Mouse (Mus musculus): ENCODE results near the gene Prmt8. TPM values are rescaled to one million over a fixed set of nuclear protein-coding genes. Genes with fewer than 3 reads are reported as not detected.

Gene Prmt8
- total RNA-seq (2017): not detected in 3 replicates

DNA sequence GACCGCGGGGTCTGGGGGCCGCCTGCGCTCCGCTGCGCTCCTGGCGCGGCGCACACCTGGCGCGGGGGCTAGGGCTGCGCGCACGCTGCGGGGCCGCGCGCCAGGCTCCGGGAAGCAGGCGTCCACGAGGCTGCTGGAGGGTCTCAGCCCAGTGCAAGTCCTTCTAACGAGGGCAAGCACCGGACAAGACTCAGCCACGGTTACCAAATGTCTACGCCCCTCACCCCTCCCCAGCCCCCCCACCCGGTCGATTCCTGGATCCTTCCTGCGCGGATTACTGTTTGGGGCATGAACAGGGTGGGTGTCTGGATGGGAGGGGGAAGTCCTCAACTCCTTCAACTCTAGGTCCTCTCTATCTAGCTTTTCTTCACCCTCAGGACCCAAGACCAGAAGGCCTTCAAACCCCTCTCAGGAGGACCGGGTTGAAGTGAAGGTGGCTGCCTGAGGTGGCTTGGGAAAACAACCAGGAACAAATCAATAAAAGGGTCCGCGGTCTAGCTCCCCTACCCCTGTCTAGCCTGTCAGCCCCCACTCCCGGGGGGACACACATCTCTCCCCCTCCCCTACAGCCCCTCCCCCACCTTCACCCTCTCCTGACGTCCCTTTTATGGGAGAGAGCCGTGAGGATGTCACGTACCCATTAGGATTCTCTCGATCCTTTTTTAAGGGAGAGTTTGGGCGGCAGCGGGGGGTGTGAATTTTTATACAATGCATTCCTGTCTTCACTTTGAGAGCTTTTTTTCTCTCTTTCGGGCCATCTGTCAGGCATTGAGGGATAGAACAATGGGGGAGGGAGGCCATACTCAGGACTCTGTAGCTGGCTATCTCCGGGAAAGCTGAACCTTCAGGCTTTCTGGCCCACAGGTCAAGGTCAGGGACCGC, at the start of gene Prmt8:
Gene Prmt8 (minus strand): TSS at position 198 of the 882 bp plus-strand sequence.
- ATAC-seq (replicated peaks; ENCODE audit: insufficient number of reproducible peaks, low FRiP score, low TSS enrichment, poor library complexity, severe bottlenecking): no peak

DNA sequence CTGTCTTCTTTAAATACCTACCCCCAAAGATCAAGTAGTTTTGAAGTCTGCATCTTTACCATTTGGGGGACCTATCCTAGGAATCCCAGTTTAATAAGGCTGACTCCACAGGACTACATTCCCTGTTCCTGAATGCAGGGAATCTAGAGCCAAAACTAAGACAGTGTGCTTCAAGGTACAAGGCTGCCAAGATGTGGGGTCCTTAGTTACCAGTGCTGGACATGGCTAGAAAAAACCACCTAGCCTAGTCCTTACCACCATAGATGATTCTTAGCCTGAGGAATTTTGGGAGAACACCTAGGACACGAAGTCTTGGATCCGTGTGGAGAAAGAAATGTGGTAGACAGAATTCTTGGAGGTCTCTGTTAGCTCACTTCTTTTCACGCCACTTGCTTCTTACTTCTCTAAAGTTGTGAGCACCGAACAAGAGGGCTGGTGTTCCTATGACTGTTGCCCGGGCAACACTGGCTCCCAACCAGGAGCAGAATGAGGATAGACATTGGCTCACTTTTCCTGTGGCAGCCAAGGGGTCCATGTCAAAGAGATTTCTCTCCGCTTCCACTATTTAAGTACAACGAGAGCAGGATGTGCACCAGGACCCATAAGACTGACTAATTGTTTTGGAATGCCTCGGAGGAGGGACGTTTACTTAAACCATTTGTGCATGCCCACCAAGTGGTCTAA, 33.9 kb upstream of the Prmt8 start:
- no peak for ATAC-seq (replicated peaks; ENCODE audit: insufficient number of reproducible peaks, low FRiP score, low TSS enrichment, poor library complexity, severe bottlenecking)

GRCm38 (mm10) chr6:127802211-127802610, 32.9 kb upstream of the Prmt8 start:
- ATAC-seq (replicated peaks; ENCODE audit: insufficient number of reproducible peaks, low FRiP score, low TSS enrichment, poor library complexity, severe bottlenecking): no peak

- ATAC-seq (replicated peaks; ENCODE audit: insufficient number of reproducible peaks, low FRiP score, low TSS enrichment, poor library complexity, severe bottlenecking): 0 out of 2 replicates have a peak, but pooled peaks have one; percentile 32
Observed at GRCm38 (mm10) chr6:127790023-127790422, 20.8 kb upstream of the Prmt8 start.

GRCm38 (mm10) chr6:127770806-127771205, 1.5 kb upstream of the Prmt8 start:
- no peak for ATAC-seq (replicated peaks; ENCODE audit: insufficient number of reproducible peaks, low FRiP score, low TSS enrichment, poor library complexity, severe bottlenecking)

GRCm38 (mm10) chr6:127768621-127769274, 524 bp downstream of the Prmt8 start:
- no peak for ATAC-seq (replicated peaks; ENCODE audit: insufficient number of reproducible peaks, low FRiP score, low TSS enrichment, poor library complexity, severe bottlenecking)

- ATAC-seq (replicated peaks; ENCODE audit: insufficient number of reproducible peaks, low FRiP score, low TSS enrichment, poor library complexity, severe bottlenecking): no peak
Observed at GRCm38 (mm10) chr6:127767706-127768493, 1.4 kb downstream of the Prmt8 start.

DNA sequence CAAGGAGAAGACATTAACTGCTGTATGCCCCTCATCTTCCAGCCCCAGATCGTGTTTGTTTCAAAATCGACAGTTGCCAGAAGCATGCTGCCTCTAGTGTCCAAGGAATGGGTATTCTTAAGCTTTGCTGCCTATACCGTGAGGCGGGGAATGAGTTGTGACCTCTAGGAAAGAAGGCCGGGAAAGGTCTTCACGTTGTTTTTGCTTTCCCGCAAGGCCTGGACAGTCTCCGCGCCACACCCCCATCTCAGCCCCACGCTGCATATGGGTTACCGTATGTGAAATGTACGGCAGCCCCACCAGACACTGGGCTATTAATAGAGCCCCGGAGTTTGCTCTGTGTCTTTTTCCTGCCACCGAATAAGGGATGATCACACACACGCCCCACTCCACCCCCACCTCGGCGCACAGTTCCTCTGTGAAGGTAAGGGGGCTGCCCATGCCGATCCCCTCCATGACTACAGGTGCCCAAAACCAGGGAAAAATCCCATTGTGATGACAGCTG, 2.0 kb downstream of the Prmt8 start:
- no peak for ATAC-seq (replicated peaks; ENCODE audit: insufficient number of reproducible peaks, low FRiP score, low TSS enrichment, poor library complexity, severe bottlenecking)

GRCm38 (mm10) chr6:127766641-127767200, 2.6 kb downstream of the Prmt8 start:
- no peak for ATAC-seq (replicated peaks; ENCODE audit: insufficient number of reproducible peaks, low FRiP score, low TSS enrichment, poor library complexity, severe bottlenecking)

GRCm38 (mm10) chr6:127766041-127766604, 3.1 kb downstream of the Prmt8 start:
- no peak for ATAC-seq (replicated peaks; ENCODE audit: insufficient number of reproducible peaks, low FRiP score, low TSS enrichment, poor library complexity, severe bottlenecking)

- ATAC-seq (replicated peaks; ENCODE audit: insufficient number of reproducible peaks, low FRiP score, low TSS enrichment, poor library complexity, severe bottlenecking): no peak
Observed at GRCm38 (mm10) chr6:127765573-127765972, 3.7 kb downstream of the Prmt8 start.

DNA sequence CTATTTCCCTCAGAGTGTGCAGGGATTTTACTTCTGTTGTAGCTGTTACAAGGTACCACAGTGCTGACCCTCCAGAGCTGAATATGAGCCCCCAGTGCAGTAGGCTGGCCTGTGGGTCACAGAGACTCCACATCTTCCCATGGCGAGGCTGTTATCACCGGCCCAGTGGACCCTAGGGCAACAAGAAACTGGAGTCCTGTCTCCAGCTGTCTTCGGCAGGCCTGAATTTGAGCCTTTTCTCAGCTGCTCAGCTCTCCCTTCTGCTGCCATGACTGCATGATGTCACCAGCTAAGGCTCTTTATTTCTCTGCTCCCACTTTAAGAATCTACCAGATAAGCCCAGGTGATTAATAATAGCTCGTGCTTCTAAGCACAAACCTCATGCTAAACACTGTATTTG, 11.0 kb downstream of the Prmt8 start:
- ATAC-seq (replicated peaks; ENCODE audit: insufficient number of reproducible peaks, low FRiP score, low TSS enrichment, poor library complexity, severe bottlenecking): no peak

- no peak for ATAC-seq (replicated peaks; ENCODE audit: insufficient number of reproducible peaks, low FRiP score, low TSS enrichment, poor library complexity, severe bottlenecking)
Observed at GRCm38 (mm10) chr6:127757667-127758167, 11.6 kb downstream of the Prmt8 start.

- ATAC-seq (replicated peaks; ENCODE audit: insufficient number of reproducible peaks, low FRiP score, low TSS enrichment, poor library complexity, severe bottlenecking): no peak
Observed at GRCm38 (mm10) chr6:127756856-127757255, 12.4 kb downstream of the Prmt8 start.

DNA sequence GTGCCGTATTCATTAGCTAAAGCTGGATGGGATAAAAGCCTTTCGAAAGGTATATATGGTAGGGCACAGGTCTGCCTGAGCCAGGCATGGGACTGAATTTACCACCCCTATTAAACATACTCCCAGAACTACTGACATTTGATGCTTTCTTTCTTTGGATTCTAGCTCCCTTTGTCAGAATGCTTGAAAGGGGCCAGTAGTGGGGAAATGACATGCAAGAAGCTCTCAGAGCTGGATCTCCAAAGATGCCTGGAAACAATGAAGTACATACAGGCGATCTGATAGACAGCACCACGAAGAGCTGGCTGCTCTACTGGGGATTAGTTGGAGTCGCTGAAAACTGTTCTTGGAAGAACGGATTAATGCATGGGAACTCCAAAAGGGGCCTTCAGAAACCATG, 16.0 kb downstream of the Prmt8 start:
- no peak for ATAC-seq (replicated peaks; ENCODE audit: insufficient number of reproducible peaks, low FRiP score, low TSS enrichment, poor library complexity, severe bottlenecking)

GRCm38 (mm10) chr6:127752681-127753080, 16.6 kb downstream of the Prmt8 start:
- ATAC-seq (replicated peaks; ENCODE audit: insufficient number of reproducible peaks, low FRiP score, low TSS enrichment, poor library complexity, severe bottlenecking): no peak

- no peak for ATAC-seq (replicated peaks; ENCODE audit: insufficient number of reproducible peaks, low FRiP score, low TSS enrichment, poor library complexity, severe bottlenecking)
Observed at GRCm38 (mm10) chr6:127751499-127751898, 17.8 kb downstream of the Prmt8 start.

GRCm38 (mm10) chr6:127748793-127749192, 20.5 kb downstream of the Prmt8 start:
- ATAC-seq (replicated peaks; ENCODE audit: insufficient number of reproducible peaks, low FRiP score, low TSS enrichment, poor library complexity, severe bottlenecking): no peak

Data from monocyte, adult 5-6 weeks (primary cell).